Mouse (Mus musculus): Measurements from ENCODE around the gene Rabgap1. TPM values are rescaled to one million over a fixed set of nuclear protein-coding genes. Genes with fewer than 3 reads are reported as not detected.

Gene Rabgap1
- polyA plus RNA-seq, 1 experiment from 2014 or later = 38.0 TPM

DNA sequence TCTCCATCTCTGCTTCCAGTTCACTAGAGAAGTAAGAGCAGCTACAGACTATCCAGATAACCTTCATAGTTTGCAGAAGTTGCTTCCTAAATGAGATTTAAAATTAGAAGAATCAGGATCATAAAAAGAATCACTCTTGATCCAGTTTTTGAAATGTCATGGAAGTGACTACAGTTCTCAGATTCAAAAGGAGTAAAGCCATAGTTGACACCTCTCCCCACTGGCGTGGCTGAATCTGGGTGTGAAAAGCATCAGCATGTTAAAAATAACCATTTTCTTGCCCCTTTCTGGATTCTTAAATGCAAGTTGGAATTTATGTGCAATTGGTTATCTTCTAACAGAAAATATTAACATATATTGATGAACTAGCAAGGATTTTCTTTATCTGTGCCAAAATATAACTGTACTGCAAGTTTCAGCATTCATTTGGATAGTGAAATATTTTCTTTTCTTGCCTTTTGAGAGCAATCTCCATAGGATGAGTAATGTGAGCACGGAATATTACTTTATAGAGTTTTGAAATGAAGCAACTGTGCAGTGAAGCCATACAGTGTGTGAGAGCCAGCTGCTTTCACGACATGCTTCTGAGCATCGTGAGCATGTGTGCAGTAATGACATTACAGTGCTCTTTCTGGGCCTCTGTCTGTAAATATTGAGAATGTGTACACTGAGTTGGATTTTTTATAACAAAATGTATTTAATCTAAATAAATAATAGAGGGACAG lies 75.6 kb downstream of the Rabgap1 start:
- 57% methylated on average over 4 of the region's 4 CpGs for WGBS
- Histone ChIP-seq H3K27ac (peak overlapping the region; percentile 21; the same call in 1 of the 2 replicates), H3K4me2 (no peak overlapping the region), H3K36me3 (no peaks in the 10 kb centered on the region), H3K9me3 (no peaks in the 10 kb centered on the region), H3K4me1 (peaks cover 5% of the 10 kb centered on the region; the same call in 1 of the 2 replicates), H3K9ac (no peak overlapping the region), H3K4me3 (replicated peaks) (no peak overlapping the region), H3K27me3 (replicated peaks) (no peaks in the 10 kb centered on the region)
- no peak for ATAC-seq (ENCODE audit: insufficient read depth, low FRiP score, low read depth)

DNA sequence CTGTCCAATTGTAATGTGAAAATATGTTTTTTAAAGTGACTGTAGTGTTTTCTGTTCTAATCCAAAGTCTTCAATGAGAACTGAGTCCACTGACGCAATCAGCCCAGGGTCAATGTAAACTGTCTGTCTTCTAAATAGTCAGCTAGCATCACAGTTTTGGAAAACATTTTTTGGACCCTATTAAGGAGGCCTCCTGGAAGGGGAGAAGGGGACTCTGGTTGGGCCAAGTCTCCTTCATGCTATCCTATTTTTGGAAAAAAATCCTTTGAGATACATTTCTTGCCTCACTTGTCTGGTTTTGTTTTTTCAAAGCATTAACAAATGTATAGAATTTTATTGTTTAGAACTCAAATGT lies 76.2 kb downstream of the Rabgap1 start:
- Histone ChIP-seq H3K4me1 (peaks cover 5% of the 10 kb centered on the region; the same call in 1 of the 2 replicates), H3K9me3 (no peaks in the 10 kb centered on the region), H3K27ac (no peak overlapping the region), H3K9ac (no peak overlapping the region), H3K36me3 (no peaks in the 10 kb centered on the region), H3K27me3 (replicated peaks) (no peaks in the 10 kb centered on the region), H3K4me2 (no peak overlapping the region), H3K4me3 (replicated peaks) (no peak overlapping the region)
- no peak for ATAC-seq (ENCODE audit: insufficient read depth, low FRiP score, low read depth)
- 46% methylated on average over 1 of the region's 1 CpGs for WGBS

DNA sequence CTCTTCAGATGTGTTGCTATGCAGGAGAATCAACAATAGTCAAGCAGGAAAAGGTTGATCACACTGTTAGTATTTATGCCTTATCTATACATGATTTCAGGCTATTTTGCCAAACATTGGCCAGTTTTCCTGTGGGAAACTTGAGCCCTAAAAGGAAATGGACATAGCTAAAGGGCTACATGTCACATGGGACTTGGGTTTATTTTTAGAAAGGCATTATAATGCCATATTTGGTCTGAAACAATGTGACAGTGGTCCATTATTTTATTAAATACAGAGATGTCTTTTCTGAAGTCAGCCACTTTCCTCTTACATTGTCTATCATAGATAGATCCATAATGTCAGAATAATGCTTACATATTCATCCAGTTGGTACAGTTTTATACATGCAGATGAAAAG lies 84.5 kb downstream of the Rabgap1 start:
- H3K4me3 ChIP-seq (replicated peaks) = no peak overlapping the region
- ATAC-seq (ENCODE audit: insufficient read depth, low FRiP score, low read depth) = no peak
- no peak overlapping the region for H3K9ac ChIP-seq

DNA sequence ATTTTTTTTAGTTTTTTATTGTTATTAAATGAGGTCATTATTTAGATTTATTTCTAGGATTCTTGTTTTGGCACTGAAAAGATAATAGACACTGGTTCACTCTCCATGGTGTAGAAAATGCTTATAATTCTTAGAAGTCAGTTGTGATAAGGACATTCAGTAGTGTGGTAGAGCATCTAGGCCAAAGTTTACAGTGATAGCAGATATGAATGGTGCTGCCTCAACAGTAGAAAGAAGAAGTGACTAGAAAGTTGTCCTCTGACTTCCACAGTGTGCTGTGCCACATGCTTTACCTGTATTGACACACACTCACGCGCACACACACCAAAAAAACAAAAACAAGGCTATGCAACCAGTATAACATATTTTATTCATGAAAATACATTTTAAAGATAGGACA lies 86.3 kb downstream of the Rabgap1 start:
- Histone ChIP-seq H3K27ac (no peak overlapping the region), H3K27me3 (replicated peaks) (no peaks in the 10 kb centered on the region), H3K9ac (no peak overlapping the region), H3K4me3 (replicated peaks) (no peak overlapping the region), H3K9me3 (no peaks in the 10 kb centered on the region), H3K4me2 (no peak overlapping the region), H3K4me1 (no peaks in the 10 kb centered on the region), H3K36me3 (peaks cover 9% of the 10 kb centered on the region; the same call in 1 of the 2 replicates)
- WGBS = 95% methylated on average over 2 of the region's 2 CpGs
- ATAC-seq (ENCODE audit: insufficient read depth, low FRiP score, low read depth) = no peak

More for the DNA sequence above, 84.5 kb downstream of the Rabgap1 start:
- Histone ChIP-seq H3K4me1 (no peaks in the 10 kb centered on the region), H3K27ac (no peak overlapping the region), H3K9me3 (no peaks in the 10 kb centered on the region), H3K4me2 (no peak overlapping the region), H3K36me3 (no peaks in the 10 kb centered on the region), H3K27me3 (replicated peaks) (no peaks in the 10 kb centered on the region)

DNA sequence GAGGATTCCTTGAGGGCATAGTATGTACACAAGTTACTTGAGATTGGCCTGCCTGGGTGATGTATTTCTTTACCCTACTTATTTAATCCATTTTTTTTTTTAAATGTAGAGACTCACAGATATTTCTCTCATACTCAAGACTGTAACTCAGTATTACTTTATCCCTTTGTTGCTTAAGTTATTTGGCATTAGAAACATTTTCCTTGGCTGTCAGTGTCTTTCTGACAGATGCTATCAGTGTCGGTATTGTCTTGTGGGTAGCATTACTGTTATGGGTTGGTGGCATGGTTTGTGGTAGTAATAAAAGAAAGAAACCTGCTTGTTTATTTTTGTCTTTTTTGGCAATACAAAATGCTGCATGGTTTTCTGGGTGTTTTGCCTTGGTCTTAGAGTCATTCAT lies 87.7 kb downstream of the Rabgap1 start:
- no peak overlapping the region for H3K4me2 ChIP-seq
- H3K4me3 ChIP-seq (replicated peaks) = no peak overlapping the region
- H3K36me3 ChIP-seq = peaks cover 10% of the 10 kb centered on the region; the same call in 1 of the 2 replicates
- H3K27ac ChIP-seq = no peak overlapping the region
- H3K9ac ChIP-seq = no peak overlapping the region
- 87% methylated on average over 1 of the region's 1 CpGs for WGBS
- H3K9me3 ChIP-seq = no peaks in the 10 kb centered on the region
- no peaks in the 10 kb centered on the region for H3K27me3 ChIP-seq (replicated peaks)
- H3K4me1 ChIP-seq = no peaks in the 10 kb centered on the region
- no peak for ATAC-seq (ENCODE audit: insufficient read depth, low FRiP score, low read depth)

- WGBS = 70% methylated on average over 3 of the region's 3 CpGs
- no peak overlapping the region for H3K4me3 ChIP-seq (replicated peaks)
- ATAC-seq (ENCODE audit: insufficient read depth, low FRiP score, low read depth) = no peak
Observed at GRCm38 (mm10) chr2:37531639-37532038, 88.6 kb downstream of the Rabgap1 start.

DNA sequence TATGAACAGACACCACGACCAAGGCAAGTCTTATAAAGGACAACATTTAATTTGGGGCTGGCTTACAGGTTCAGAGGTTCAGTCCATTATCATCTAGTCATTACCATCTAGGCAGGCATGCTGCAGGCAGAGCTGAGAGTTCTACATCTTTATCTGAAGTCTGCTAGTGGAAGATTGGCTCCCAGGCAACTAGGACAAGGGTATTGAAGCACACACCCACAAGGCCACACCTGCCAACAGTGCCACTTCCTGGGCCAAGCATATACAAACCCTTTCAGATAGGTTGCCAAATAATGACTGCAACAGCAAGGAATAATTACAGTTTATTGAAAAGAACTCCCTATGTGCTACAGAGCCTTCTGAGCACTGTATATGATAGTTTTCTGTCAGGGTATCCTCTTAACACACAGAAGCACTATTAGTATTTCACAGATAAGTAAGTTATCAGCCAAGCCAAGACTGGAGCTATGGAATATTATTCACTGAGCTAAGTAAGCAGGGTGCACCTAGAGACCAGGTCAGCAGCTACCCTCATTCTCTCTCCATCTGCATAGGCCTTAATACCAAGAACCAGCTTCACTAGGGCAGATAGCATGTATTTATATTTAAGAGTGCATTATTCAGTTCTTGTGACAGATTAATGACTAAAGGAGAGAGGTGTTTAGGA lies 106.4 kb downstream of the Rabgap1 start:
- H3K9ac ChIP-seq = no peak overlapping the region
- no peak overlapping the region for H3K4me2 ChIP-seq
- 77% methylated on average over 1 of the region's 1 CpGs for WGBS
- no peak overlapping the region for H3K27ac ChIP-seq
- no peak overlapping the region for H3K4me3 ChIP-seq (replicated peaks)
- peaks cover 21% of the 10 kb centered on the region for H3K36me3 ChIP-seq
- H3K9me3 ChIP-seq = no peaks in the 10 kb centered on the region
- peak; percentile 88; the same call in 1 of the 2 replicates for ATAC-seq (ENCODE audit: insufficient read depth, low FRiP score, low read depth)
- H3K4me1 ChIP-seq = no peaks in the 10 kb centered on the region
- H3K27me3 ChIP-seq (replicated peaks) = no peaks in the 10 kb centered on the region

More at GRCm38 (mm10) chr2:37531639-37532038, 88.6 kb downstream of the Rabgap1 start:
- no peak overlapping the region for H3K4me2 ChIP-seq
- H3K9ac ChIP-seq = no peak overlapping the region
- H3K36me3 ChIP-seq = peaks cover 10% of the 10 kb centered on the region
- H3K4me1 ChIP-seq = no peaks in the 10 kb centered on the region
- no peaks in the 10 kb centered on the region for H3K9me3 ChIP-seq
- no peaks in the 10 kb centered on the region for H3K27me3 ChIP-seq (replicated peaks)
- no peak overlapping the region for H3K27ac ChIP-seq

- no peak overlapping the region for H3K4me2 ChIP-seq
- no peak overlapping the region for H3K27ac ChIP-seq
- no peaks in the 10 kb centered on the region for H3K9me3 ChIP-seq
- H3K27me3 ChIP-seq (replicated peaks) = no peaks in the 10 kb centered on the region
- H3K4me3 ChIP-seq (replicated peaks) = no peak overlapping the region
- ATAC-seq (ENCODE audit: insufficient read depth, low FRiP score, low read depth) = no peak
- no peaks in the 10 kb centered on the region for H3K4me1 ChIP-seq
- no peak overlapping the region for H3K9ac ChIP-seq
- 61% methylated on average over 2 of the region's 2 CpGs for WGBS
- peaks cover 41% of the 10 kb centered on the region for H3K36me3 ChIP-seq
Observed at GRCm38 (mm10) chr2:37556366-37556765, 113.3 kb downstream of the Rabgap1 start.

DNA sequence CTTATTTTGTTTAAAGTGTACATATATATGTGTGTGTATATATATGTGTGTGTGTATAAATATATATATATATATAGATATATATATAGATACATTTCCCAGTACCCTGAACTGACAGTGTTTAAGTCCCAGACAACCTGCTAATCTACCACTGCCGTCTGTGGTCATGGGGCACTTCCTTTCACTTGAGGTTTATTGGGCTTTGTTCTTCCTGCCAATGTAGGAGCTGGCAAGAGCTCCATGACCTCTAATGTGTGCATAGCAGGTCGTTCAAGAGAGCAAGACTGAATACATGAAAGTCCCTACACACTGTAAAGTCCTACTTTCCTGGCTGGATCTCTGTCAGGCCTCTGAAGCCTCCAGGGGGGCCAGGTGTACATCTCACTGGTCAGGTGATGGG lies 122.5 kb downstream of the Rabgap1 start:
- Histone ChIP-seq H3K9ac (no peak overlapping the region), H3K4me2 (no peak overlapping the region), H3K4me1 (no peaks in the 10 kb centered on the region), H3K4me3 (replicated peaks) (no peak overlapping the region), H3K27me3 (replicated peaks) (no peaks in the 10 kb centered on the region), H3K9me3 (no peaks in the 10 kb centered on the region), H3K27ac (no peak overlapping the region), H3K36me3 (peaks cover 42% of the 10 kb centered on the region)
- 55% methylated on average over 2 of the region's 2 CpGs for WGBS
- no peak for ATAC-seq (ENCODE audit: insufficient read depth, low FRiP score, low read depth)

GRCm38 (mm10) chr2:37566035-37566434 lies 123.0 kb downstream of the Rabgap1 start:
- Histone ChIP-seq H3K4me3 (replicated peaks) (no peak overlapping the region), H3K27ac (no peak overlapping the region), H3K36me3 (peaks cover 38% of the 10 kb centered on the region), H3K27me3 (replicated peaks) (no peaks in the 10 kb centered on the region), H3K4me2 (no peak overlapping the region), H3K9ac (no peak overlapping the region), H3K9me3 (no peaks in the 10 kb centered on the region), H3K4me1 (no peaks in the 10 kb centered on the region)
- no peak for ATAC-seq (ENCODE audit: insufficient read depth, low FRiP score, low read depth)
- 46% methylated on average over 1 of the region's 1 CpGs for WGBS

DNA sequence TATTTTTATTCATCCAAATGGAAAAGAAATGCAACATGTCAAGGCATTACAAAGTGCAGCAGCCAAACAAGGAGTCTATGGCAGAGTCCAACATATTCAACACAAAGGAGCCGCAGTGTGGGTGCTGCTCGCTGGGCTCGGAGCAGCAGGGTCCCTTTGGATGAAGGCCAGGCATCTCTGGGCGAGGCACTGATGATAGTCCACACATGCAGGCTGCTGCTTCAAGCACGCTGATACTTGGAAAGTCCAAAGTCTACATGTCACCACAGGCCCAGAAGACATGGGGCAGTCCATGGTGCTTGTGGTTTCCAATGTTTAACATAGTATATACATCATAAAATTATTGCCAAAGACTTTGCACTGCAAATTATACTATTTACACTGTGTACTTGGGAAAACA lies 126.8 kb downstream of the Rabgap1 start:
- WGBS = 57% methylated on average over 5 of the region's 5 CpGs
- H3K27ac ChIP-seq = no peak overlapping the region
- H3K36me3 ChIP-seq = peaks cover 14% of the 10 kb centered on the region
- H3K4me2 ChIP-seq = no peak overlapping the region
- H3K4me1 ChIP-seq = 0 out of 2 replicates have a peak, but pooled peaks cover 2% of the 10 kb centered on the region
- no peaks in the 10 kb centered on the region for H3K9me3 ChIP-seq
- no peak overlapping the region for H3K9ac ChIP-seq
- no peak overlapping the region for H3K4me3 ChIP-seq (replicated peaks)
- peak; percentile 25; the same call in 1 of the 2 replicates for ATAC-seq (ENCODE audit: insufficient read depth, low FRiP score, low read depth)
- no peaks in the 10 kb centered on the region for H3K27me3 ChIP-seq (replicated peaks)

DNA sequence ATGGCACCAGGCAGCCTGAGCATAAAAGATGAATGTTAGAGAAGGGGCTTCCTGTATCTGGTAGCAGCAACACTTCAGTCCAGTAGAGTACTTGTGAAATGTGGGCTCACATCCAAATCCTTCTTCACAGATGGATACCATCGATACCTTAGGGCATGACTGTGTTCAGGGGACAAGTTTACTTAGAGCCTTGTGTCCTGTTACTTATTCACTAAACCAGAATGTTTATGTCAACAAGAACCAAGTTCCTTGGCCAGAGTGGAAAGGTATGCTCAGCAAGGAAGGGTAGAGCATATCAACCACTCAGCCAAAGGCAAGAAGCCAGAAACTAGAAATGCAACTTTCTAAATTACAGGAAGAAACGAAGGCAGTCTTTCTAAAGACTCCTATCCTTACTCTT lies 127.6 kb downstream of the Rabgap1 start:
- Histone ChIP-seq H3K4me1 (0 out of 2 replicates have a peak, but pooled peaks cover 2% of the 10 kb centered on the region), H3K36me3 (peaks cover 11% of the 10 kb centered on the region; the same call in 1 of the 2 replicates), H3K27me3 (replicated peaks) (no peaks in the 10 kb centered on the region), H3K4me3 (replicated peaks) (no peak overlapping the region), H3K9ac (no peak overlapping the region), H3K27ac (no peak overlapping the region), H3K4me2 (no peak overlapping the region), H3K9me3 (no peaks in the 10 kb centered on the region)
- ATAC-seq (ENCODE audit: insufficient read depth, low FRiP score, low read depth) = no peak; the same call in 1 of the 2 replicates
- WGBS = 61% methylated on average over 2 of the region's 2 CpGs
